Mouse (Mus musculus): ENCODE measurements around the gene Sirt7.

Gene Sirt7

GRCm38 (mm10) chr11:120618619-120619535 lies 6.2 kb downstream of the Sirt7 start:
- DNase-seq (ENCODE audit: low spot score in 2 of 2): no peak

- peak; percentile 91 to 96 for DNase-seq (ENCODE audit: low spot score in 2 of 2)
Observed at GRCm38 (mm10) chr11:120617519-120618112, 7.4 kb downstream of the Sirt7 start, which contains the start of gene Pcyt2. TSS of gene Pcyt2 (minus strand) at chr11:120617936.

- no peak for DNase-seq (ENCODE audit: low spot score in 2 of 2)
Observed at GRCm38 (mm10) chr11:120616617-120617294, 8.3 kb downstream of the Sirt7 start.

- DNase-seq (ENCODE audit: low spot score in 2 of 2): no peak
Observed at GRCm38 (mm10) chr11:120615606-120616203, 9.3 kb downstream of the Sirt7 start.

- DNase-seq (ENCODE audit: low spot score in 2 of 2): no peak
Observed at GRCm38 (mm10) chr11:120615167-120615566, 9.9 kb downstream of the Sirt7 start.

GRCm38 (mm10) chr11:120613976-120614375 lies 11.1 kb downstream of the Sirt7 start:
- no peak for DNase-seq (ENCODE audit: low spot score in 2 of 2)

GRCm38 (mm10) chr11:120613481-120613972 lies 11.5 kb downstream of the Sirt7 start:
- DNase-seq (ENCODE audit: low spot score in 2 of 2): no peak

GRCm38 (mm10) chr11:120612763-120613162 lies 12.3 kb downstream of the Sirt7 start:
- DNase-seq (ENCODE audit: low spot score in 2 of 2): peak; percentile 68 to 87

- DNase-seq (ENCODE audit: low spot score in 2 of 2): no peak
Observed at GRCm38 (mm10) chr11:120610477-120611046, 14.5 kb downstream of the Sirt7 start.

GRCm38 (mm10) chr11:120609250-120609649 lies 15.8 kb downstream of the Sirt7 start:
- no peak for DNase-seq (ENCODE audit: low spot score in 2 of 2)

- no peak for DNase-seq (ENCODE audit: low spot score in 2 of 2)
Observed at GRCm38 (mm10) chr11:120608241-120609034, 16.6 kb downstream of the Sirt7 start, which contains the start of gene Npb. TSS of gene Npb (plus strand) at chr11:120608477.

- DNase-seq (ENCODE audit: low spot score in 2 of 2): no peak
Observed at GRCm38 (mm10) chr11:120606764-120607163, 18.3 kb downstream of the Sirt7 start.

- no peak for DNase-seq (ENCODE audit: low spot score in 2 of 2)
Observed at GRCm38 (mm10) chr11:120605667-120606066, 19.4 kb downstream of the Sirt7 start.

- no peak for DNase-seq (ENCODE audit: low spot score in 2 of 2)
Observed at GRCm38 (mm10) chr11:120603545-120603944, 21.5 kb downstream of the Sirt7 start.

GRCm38 (mm10) chr11:120600716-120601115 lies 24.3 kb downstream of the Sirt7 start:
- no peak for DNase-seq (ENCODE audit: low spot score in 2 of 2)

- DNase-seq (ENCODE audit: low spot score in 2 of 2): no peak
Observed at GRCm38 (mm10) chr11:120598990-120599549, 26.0 kb downstream of the Sirt7 start.

- peak; percentile 89 to 96 for DNase-seq (ENCODE audit: low spot score in 2 of 2)
Observed at GRCm38 (mm10) chr11:120598283-120598989, 26.6 kb downstream of the Sirt7 start, which contains the start of the genes Alyref and Anapc11. TSS of gene Alyref (minus strand) at chr11:120598365. TSS of gene Anapc11 (plus strand) at chr11:120598421.

- DNase-seq (ENCODE audit: low spot score in 2 of 2): peak; percentile 42 to 54
Observed at GRCm38 (mm10) chr11:120597240-120598235, 27.5 kb downstream of the Sirt7 start.

All from spleen, postnatal 10 days (tissue).